Mouse (Mus musculus) bone marrow macrophage, adult 2 months (primary cell): Measurements from ENCODE around the gene Olfr1166. TPM values are rescaled to one million over a fixed set of nuclear protein-coding genes. Genes with fewer than 3 reads are reported as not detected.
"Not testable (repeated sequence)": the region's sequence is repeated elsewhere in the genome, so short reads cannot be mapped to it uniquely, and the experiment has no call there.

Experiments
- H3K27ac ChIP-seq: 2 replicates; pipeline ENCODE4 v1.5.1; 2012; ENCODE audit warnings: low read depth, low read length; ENCODE audit not compliant: insufficient read depth
- H3K4me1 ChIP-seq: 2 replicates; pipeline ENCODE4 v1.6.1; 2012; ENCODE audit warnings: low read length; ENCODE audit not compliant: control insufficient read depth, insufficient read depth
- H3K4me3 ChIP-seq: 2 replicates; pipeline ENCODE4 v1.5.1; 2012; ENCODE audit warnings: mild to moderate bottlenecking, low read length, moderate library complexity; ENCODE audit not compliant: insufficient read depth
- CTCF ChIP-seq: IDR thresholded peaks from 2 replicates; pipeline ENCODE4 v1.5.1; 2012; ENCODE audit warnings: low read depth, mild to moderate bottlenecking, low read length, moderate library complexity
- POLR2A ChIP-seq: IDR thresholded peaks from 2 replicates; pipeline ENCODE4 v1.6.1; 2012; ENCODE audit warnings: mild to moderate bottlenecking, low read depth, low read length, borderline replicate concordance
- polyA plus RNA-seq: library from polyadenylated mRNA; stranded (reverse); fragments of >200 nt; gene quantifications from 2 replicates; pipeline ENCODE4 v1.2.4, GENCODE M21; 2012; ENCODE audit not compliant: missing spikeins, insufficient read depth, insufficient read length

Gene Olfr1166
- not detected in 2 replicates for polyA plus RNA-seq

GRCm38 (mm10) chr2:88128172-88128571, at the start of gene Olfr1166:
TSS of gene Olfr1166 (minus strand) at chr2:88128272.
- no peak within 1 kb of the TSS for H3K4me3 ChIP-seq
- H3K4me1 ChIP-seq = no peaks in the 10 kb centered on the region
- no peak within 1 kb of the TSS for H3K27ac ChIP-seq
- TF ChIP-seq POLR2A (no peak), CTCF (no peak)

GRCm38 (mm10) chr2:88155093-88155492, 27.0 kb upstream of the Olfr1166 start, which contains the start of gene Olfr1167:
TSS of gene Olfr1167 (minus strand) at chr2:88155193.
- not testable (repeated sequence) for H3K27ac ChIP-seq, H3K4me3 ChIP-seq

DNA sequence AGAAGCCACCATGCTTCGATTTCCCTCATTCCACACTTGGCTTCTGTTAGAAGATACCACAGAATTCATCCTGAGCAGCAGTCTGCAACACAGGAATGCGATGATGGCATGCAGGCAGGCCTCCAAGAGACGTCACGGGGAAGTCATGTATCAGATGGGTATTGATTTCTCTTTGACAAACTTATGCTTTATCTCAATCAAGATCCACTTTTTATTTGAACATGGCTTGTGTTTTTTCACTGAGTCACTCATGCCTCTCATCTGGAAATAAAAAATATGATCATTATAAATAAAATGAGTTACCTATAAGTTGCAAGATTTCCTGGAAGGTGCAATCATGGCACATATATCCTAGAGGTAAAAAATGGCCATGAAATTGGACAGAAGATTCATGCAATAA, 34.2 kb downstream of the Olfr1166 start, which contains the start of gene Olfr1164:
TSS of gene Olfr1164 (minus strand) at position 101 of the 400 bp plus-strand sequence.
- Histone ChIP-seq H3K27ac (no peak within 1 kb of the TSS), H3K4me1 (no peaks in the 10 kb centered on the region), H3K4me3 (no peak within 1 kb of the TSS)
- TF ChIP-seq CTCF (no peak), POLR2A (no peak)

More at GRCm38 (mm10) chr2:88155093-88155492, 27.0 kb upstream of the Olfr1166 start, which contains the start of gene Olfr1167:
- H3K4me1 ChIP-seq = not testable (repeated sequence)

Other genes with a start within 250 kb of the Olfr1166 start
- not detected in 2 replicates for gene Olfr1153, start 233.3 kb downstream of the Olfr1166 start, polyA plus RNA-seq
- not detected in 2 replicates for gene Olfr1154, start 223.1 kb downstream of the Olfr1166 start, polyA plus RNA-seq
- not detected in 2 replicates for gene Olfr1155, start 183.1 kb downstream of the Olfr1166 start, polyA plus RNA-seq
- gene Olfr1156, start 175.2 kb downstream of the Olfr1166 start, polyA plus RNA-seq = not detected in 2 replicates
- gene Olfr1157, start 160.0 kb downstream of the Olfr1166 start, polyA plus RNA-seq = not detected in 2 replicates
- not detected in 2 replicates for gene Olfr74, start 153.6 kb downstream of the Olfr1166 start, polyA plus RNA-seq
- gene Olfr1158, start 138.2 kb downstream of the Olfr1166 start, polyA plus RNA-seq = not detected in 2 replicates
- gene Olfr1160, start 120.0 kb downstream of the Olfr1166 start, polyA plus RNA-seq = not detected in 2 replicates
- gene Olfr1161, start 105.5 kb downstream of the Olfr1166 start, polyA plus RNA-seq = not detected in 2 replicates
- gene Olfr73, start 90.6 kb downstream of the Olfr1166 start, polyA plus RNA-seq = not detected in 2 replicates
- gene Olfr1162, start 77.1 kb downstream of the Olfr1166 start, polyA plus RNA-seq = not detected in 2 replicates
- not detected in 2 replicates for gene Olfr1163, start 56.4 kb downstream of the Olfr1166 start, polyA plus RNA-seq
- not detected in 2 replicates for gene Olfr1164, start 34.3 kb downstream of the Olfr1166 start, polyA plus RNA-seq
- not detected in 2 replicates for gene Olfr1167, start 26.9 kb upstream of the Olfr1166 start, polyA plus RNA-seq
- not detected in 2 replicates for gene Olfr1168, start 53.6 kb upstream of the Olfr1166 start, polyA plus RNA-seq
- not detected in 2 replicates for gene Olfr1170, start 100.1 kb upstream of the Olfr1166 start, polyA plus RNA-seq
- gene Olfr1173, start 151.6 kb upstream of the Olfr1166 start, polyA plus RNA-seq = not detected in 2 replicates
- not detected in 2 replicates for gene Olfr1174-ps, start 186.9 kb upstream of the Olfr1166 start, polyA plus RNA-seq
- 0.15 TPM in 1 of 2 replicates, not detected in the other for gene Olfr1175-ps, start 198.9 kb upstream of the Olfr1166 start, polyA plus RNA-seq
- not detected in 2 replicates for gene Olfr1176, start 208.4 kb upstream of the Olfr1166 start, polyA plus RNA-seq
- gene Olfr1177-ps, start 218.2 kb upstream of the Olfr1166 start, polyA plus RNA-seq = not detected in 2 replicates